Mouse (Mus musculus) bone marrow macrophage, adult 2 months (primary cell): Measurements from ENCODE around the gene Itprid2.

Source experiments
- CTCF ChIP-seq: IDR thresholded peaks from 2 replicates; pipeline ENCODE4 v1.5.1; 2012; ENCODE audit warnings: low read depth, mild to moderate bottlenecking, low read length, moderate library complexity
- POLR2A ChIP-seq: IDR thresholded peaks from 2 replicates; pipeline ENCODE4 v1.6.1; 2012; ENCODE audit warnings: mild to moderate bottlenecking, low read depth, low read length, borderline replicate concordance

DNA sequence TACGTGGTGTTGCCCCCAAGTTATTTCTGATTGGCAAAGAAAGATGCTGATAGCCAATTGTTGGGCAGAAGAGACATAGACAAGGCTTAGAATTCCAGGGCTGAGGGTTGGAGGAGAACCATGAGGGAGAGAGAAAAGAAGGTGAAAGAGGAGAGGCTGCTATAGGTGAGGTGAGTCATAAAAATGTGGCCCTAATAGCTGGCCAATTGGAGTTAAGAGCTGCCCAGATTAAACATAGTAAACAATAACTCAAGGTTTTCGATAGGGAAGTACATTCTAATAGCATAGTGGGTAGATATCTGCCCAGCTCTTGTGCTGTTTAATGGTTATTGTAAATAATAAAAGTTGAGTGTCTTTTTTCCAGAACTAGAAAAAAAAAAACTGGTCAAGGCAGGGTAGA lies 69.6 kb downstream of the Itprid2 start:
- TF ChIP-seq CTCF: no peak
- no peak for TF ChIP-seq POLR2A
